Mouse (Mus musculus): ENCODE measurements around the gene Cd28. TPM values are rescaled to one million over a fixed set of nuclear protein-coding genes. Genes with fewer than 3 reads are reported as not detected.
"Not testable (repeated sequence)": the region's sequence is repeated elsewhere in the genome, so short reads cannot be mapped to it uniquely, and the experiment has no call there.

Cd28 gene
- polyA plus RNA-seq, 1 experiment from 2014 or later, result 0.08 TPM

DNA sequence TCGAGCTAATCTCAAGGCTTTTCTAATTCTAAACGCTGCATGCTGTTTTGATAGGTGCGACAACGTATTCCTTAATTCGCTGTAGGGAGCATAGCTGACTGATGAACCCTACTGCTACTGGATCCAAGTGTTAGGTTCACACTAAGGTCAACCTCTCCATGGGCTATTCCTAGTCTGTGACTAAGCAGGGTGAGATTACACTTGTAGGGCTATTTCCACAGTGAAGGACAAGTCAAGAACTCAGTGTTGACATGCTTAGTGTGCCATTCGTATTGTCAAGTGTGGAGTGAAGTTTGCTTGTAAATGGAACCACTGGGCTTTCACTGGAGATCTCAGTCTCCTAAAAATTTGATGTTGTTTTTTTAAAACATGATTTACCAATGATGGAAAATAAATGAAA lies 99.3 kb downstream of the Cd28 start:
- Histone ChIP-seq H3K9ac (replicated peaks; ENCODE audit: low read depth, low read length) (no peak overlapping the region), H3K36me3 (ENCODE audit: control insufficient read depth, insufficient read depth) (no peaks in the 10 kb centered on the region), H3K27ac (ENCODE audit: low read length) (no peak overlapping the region), H3K4me1 (replicated peaks; ENCODE audit: control insufficient read depth, insufficient read depth, low read length) (no peaks in the 10 kb centered on the region), H3K4me2 (ENCODE audit: low read length) (no peak overlapping the region), H3K4me3 (replicated peaks; ENCODE audit: low read length) (no peak overlapping the region), H3K9me3 (ENCODE audit: control insufficient read depth, low read length) (no peaks in the 10 kb centered on the region), H3K27me3 (replicated peaks; ENCODE audit: control insufficient read depth, insufficient read depth, low read length) (no peaks in the 10 kb centered on the region)
- 94% methylated on average over 6 of the region's 6 CpGs for WGBS
- ATAC-seq, result no peak

DNA sequence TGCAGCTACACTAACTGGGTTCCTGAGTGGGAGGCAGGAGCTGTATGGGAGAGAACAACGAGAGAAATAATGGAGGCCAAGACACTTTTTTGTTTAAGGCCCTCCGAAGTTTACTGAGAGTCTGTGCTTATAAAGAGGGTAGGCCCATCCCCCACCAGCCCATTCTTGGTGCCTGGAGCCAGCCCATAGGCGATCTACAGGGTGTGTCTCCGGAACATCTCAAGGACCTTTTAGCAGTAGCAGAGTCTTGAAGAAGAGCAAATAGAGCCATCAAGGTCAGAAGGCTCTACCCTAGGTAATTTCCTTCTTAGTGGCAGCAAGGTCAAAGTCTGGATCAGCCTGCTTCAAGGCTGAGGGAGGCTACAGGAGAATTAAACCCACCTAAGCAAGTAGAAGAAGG lies 101.9 kb downstream of the Cd28 start:
- not testable (repeated sequence) for H3K27ac ChIP-seq (ENCODE audit: low read length); H3K9me3 ChIP-seq (ENCODE audit: control insufficient read depth, low read length); ATAC-seq; H3K4me2 ChIP-seq (ENCODE audit: low read length); H3K4me3 ChIP-seq (replicated peaks; ENCODE audit: low read length); H3K36me3 ChIP-seq (ENCODE audit: control insufficient read depth, insufficient read depth); H3K9ac ChIP-seq (replicated peaks; ENCODE audit: low read depth, low read length); H3K27me3 ChIP-seq (replicated peaks; ENCODE audit: control insufficient read depth, insufficient read depth, low read length); H3K4me1 ChIP-seq (replicated peaks; ENCODE audit: control insufficient read depth, insufficient read depth, low read length)
- WGBS, result 72% methylated on average over 4 of the region's 4 CpGs

DNA sequence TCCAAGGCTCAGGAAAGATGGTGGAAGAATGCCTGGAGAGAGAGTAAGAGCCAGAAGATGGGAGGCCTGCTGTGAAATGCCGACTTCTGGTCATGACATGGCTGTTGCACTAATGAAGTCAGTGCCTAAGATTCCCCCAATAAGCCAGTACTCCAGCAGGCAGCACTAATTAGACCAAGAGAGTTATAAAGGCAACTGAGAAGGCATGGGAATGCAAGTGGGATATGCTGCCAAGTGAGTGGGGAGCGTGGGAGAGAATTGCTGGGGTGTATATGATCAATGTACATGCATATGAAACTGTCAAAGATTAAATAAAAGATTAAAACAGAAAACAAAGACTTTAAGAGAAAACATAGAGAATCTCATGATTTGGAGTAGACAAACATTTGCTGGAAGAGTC lies 103.4 kb downstream of the Cd28 start:
- 86% methylated on average over 2 of the region's 2 CpGs for WGBS
- no peak overlapping the region for H3K27ac ChIP-seq (ENCODE audit: low read length)

DNA sequence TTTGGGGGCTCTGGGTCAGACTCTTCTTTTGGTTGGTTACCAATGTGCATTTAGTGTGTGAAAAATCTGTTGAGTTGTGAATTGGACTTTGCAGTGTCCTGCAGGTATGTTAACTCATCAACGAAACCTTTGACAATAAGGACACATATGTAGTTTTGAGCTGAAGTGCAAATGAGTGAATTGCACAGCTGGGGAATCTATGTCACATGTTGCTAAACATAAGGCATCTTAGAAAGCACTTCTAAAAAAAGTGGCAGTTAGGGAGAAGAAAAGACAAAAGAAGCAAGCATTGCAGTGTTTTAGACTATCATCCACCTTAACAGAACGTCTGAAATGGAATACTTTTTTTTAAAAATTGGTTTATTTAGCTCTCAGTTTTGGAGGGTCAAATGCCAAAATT lies 104.4 kb downstream of the Cd28 start:
- WGBS, result 85% methylated on average over 2 of the region's 2 CpGs
- no peak for ATAC-seq

More for the DNA sequence above, 103.4 kb downstream of the Cd28 start:
- ATAC-seq, result no peak
- Histone ChIP-seq H3K4me3 (replicated peaks; ENCODE audit: low read length) (no peak overlapping the region), H3K4me1 (replicated peaks; ENCODE audit: control insufficient read depth, insufficient read depth, low read length) (no peaks in the 10 kb centered on the region), H3K4me2 (ENCODE audit: low read length) (no peak overlapping the region), H3K9me3 (ENCODE audit: control insufficient read depth, low read length) (no peaks in the 10 kb centered on the region), H3K9ac (replicated peaks; ENCODE audit: low read depth, low read length) (no peak overlapping the region), H3K27me3 (replicated peaks; ENCODE audit: control insufficient read depth, insufficient read depth, low read length) (no peaks in the 10 kb centered on the region), H3K36me3 (ENCODE audit: control insufficient read depth, insufficient read depth) (no peaks in the 10 kb centered on the region)

DNA sequence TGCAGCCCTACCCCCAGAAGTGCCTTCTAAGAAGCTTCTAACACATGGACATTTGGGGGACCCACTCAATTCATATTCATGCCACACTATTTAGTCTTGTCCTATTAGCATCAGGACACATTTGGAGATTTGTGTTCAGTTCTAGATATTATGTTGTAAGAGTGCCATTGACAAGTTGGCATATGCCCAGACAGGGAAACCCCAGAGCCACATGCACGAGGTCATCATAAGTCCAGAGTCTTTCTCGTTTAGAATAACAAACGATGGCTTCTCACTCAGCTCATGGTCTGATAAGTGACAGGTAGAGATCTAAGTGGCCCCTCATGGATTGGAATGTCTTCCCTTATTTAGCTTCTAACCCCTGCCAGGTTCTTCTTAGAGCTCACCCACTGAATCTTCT lies 105.0 kb downstream of the Cd28 start:
- Histone ChIP-seq H3K4me3 (replicated peaks; ENCODE audit: low read length) (no peak overlapping the region), H3K9me3 (ENCODE audit: control insufficient read depth, low read length) (no peaks in the 10 kb centered on the region)
- no peak for ATAC-seq

More for the DNA sequence above, 104.4 kb downstream of the Cd28 start:
- no peaks in the 10 kb centered on the region for H3K4me1 ChIP-seq (replicated peaks; ENCODE audit: control insufficient read depth, insufficient read depth, low read length)
- no peak overlapping the region for H3K4me2 ChIP-seq (ENCODE audit: low read length)
- H3K27ac ChIP-seq (ENCODE audit: low read length), result no peak overlapping the region
- no peak overlapping the region for H3K9ac ChIP-seq (replicated peaks; ENCODE audit: low read depth, low read length)
- H3K27me3 ChIP-seq (replicated peaks; ENCODE audit: control insufficient read depth, insufficient read depth, low read length), result no peaks in the 10 kb centered on the region
- no peaks in the 10 kb centered on the region for H3K9me3 ChIP-seq (ENCODE audit: control insufficient read depth, low read length)
- no peaks in the 10 kb centered on the region for H3K36me3 ChIP-seq (ENCODE audit: control insufficient read depth, insufficient read depth)
- no peak overlapping the region for H3K4me3 ChIP-seq (replicated peaks; ENCODE audit: low read length)

More for the DNA sequence above, 105.0 kb downstream of the Cd28 start:
- Histone ChIP-seq H3K4me2 (ENCODE audit: low read length) (no peak overlapping the region), H3K4me1 (replicated peaks; ENCODE audit: control insufficient read depth, insufficient read depth, low read length) (no peaks in the 10 kb centered on the region), H3K9ac (replicated peaks; ENCODE audit: low read depth, low read length) (no peak overlapping the region), H3K27ac (ENCODE audit: low read length) (no peak overlapping the region), H3K36me3 (ENCODE audit: control insufficient read depth, insufficient read depth) (no peaks in the 10 kb centered on the region), H3K27me3 (replicated peaks; ENCODE audit: control insufficient read depth, insufficient read depth, low read length) (no peaks in the 10 kb centered on the region)
- WGBS, result 68% methylated on average over 3 of the region's 3 CpGs

Other genes with a start within 250 kb of the Cd28 start
- 18.9 and 21.8 TPM in 2 replicates for gene Raph1, start 149.7 kb upstream of the Cd28 start, polyA plus RNA-seq (2015; fragmentation: Nextera tagmentation; extraction: Ambion mirVana)
- not detected in 2 replicates for gene Ctla4, start 170.2 kb downstream of the Cd28 start, polyA plus RNA-seq (2015; fragmentation: Nextera tagmentation; extraction: Ambion mirVana)